Mouse (Mus musculus): ENCODE results near the gene Pcdh7.

- TF ChIP-seq POLR2A (IDR thresholded peaks at IDR 0.05; ENCODE audit: borderline replicate concordance, control insufficient read depth, low read depth, low read length) (no peak), CTCF (IDR thresholded peaks at IDR 0.05; ENCODE audit: control insufficient read depth, insufficient read depth, low read length) (no peak)
Observed at GRCm38 (mm10) chr5:57750320-57750719, 32.6 kb downstream of the Pcdh7 start.
